Mouse (Mus musculus): ENCODE measurements at regions not wholly inside any gene's neighbourhood (a gene's known extent, or its start where the extent isn't known, plus 50 kb on each side); places are given as distances from the start of the nearest gene placed in this dataset.
A peak's percentile ranks its signal among the peaks of the same experiment; 100 is the strongest.

DNA sequence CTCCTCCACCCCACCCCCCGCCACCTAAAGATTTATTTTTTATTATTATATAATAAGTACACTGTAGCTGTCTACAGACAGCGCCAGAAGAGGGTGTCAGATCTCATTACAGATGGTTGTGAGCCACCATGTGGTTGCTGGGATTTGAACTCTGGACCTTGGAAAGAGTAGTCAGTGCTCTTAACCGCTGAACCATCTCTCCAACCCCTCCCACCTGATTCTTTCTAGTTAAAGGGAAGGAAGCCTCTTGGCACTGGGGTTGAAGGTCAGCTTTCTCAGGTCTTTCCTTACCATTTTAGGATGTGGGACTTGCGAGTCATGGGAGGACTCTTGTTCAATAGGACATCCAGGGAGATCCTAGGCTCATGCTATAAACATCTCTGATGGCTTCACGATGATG is 54.7 kb downstream of the Hes1 start:
- no peak for DNase-seq (ENCODE audit: low spot score in 2 of 2)

DNA sequence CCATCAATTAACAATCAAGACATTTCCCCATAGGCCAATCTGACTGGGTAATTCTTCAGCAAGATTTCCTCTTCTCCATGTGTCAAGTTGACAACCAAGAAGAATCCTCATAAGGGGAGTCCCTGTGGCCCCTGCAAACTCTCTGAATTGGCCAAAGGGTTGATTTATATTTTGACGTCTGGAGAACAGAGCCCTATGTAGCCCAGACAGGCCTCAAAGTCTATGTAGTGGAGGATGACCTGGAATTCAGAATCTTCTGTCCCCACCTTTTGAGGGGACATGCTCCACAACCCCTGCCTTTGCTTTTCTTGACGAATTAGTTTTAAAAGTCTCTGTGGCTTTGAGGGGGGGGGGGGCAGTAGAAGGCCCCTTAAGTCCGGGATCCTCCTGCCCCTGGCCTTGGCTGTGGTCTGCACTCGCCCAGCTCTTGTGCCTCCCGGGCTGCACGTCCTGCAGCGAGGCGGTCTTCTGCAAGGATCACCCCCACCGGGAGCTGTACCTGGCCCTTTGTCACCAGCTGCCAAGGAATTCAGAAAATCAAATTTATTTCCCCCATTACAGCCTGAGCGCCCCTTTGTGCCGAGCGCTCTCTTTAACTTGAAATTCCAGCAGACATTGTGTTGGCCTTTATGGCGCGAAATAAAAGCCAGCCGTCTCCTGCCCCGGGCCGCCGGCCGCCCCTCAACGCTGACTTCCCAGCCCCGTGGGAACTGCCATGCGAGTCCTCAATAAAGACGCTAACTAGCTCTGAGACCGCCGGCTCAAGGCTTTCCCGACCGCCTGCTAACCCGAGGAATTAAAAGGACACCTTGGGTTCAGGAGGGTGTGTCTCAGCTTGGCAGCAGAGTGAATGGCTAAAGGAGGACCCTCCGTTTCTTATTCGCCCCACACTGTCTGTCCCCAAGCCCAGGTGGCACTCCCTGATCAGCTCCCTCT is 56.4 kb downstream of the Hes1 start:
- DNase-seq (ENCODE audit: low spot score in 2 of 2), result no peak

DNA sequence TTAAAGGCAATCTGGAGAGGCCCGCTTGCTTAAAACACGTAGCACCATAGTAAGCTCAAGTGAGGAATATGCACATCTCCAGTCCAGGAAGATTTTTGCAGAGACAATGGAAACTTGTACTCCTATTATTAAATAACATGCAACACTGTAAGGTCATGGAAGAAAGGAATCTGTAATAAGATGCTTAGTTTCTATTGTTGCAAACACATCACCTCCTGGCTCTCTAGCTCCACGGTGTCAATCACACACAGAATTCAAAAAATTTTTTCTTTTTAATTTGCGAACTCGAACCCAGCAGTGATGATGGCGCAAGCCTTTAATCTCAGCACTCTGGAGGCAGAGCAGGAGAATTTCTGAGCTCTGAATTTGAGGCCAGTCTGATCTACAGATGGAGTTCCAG is 57.4 kb downstream of the Hes1 start:
- no peak for DNase-seq (ENCODE audit: low spot score in 2 of 2)

DNA sequence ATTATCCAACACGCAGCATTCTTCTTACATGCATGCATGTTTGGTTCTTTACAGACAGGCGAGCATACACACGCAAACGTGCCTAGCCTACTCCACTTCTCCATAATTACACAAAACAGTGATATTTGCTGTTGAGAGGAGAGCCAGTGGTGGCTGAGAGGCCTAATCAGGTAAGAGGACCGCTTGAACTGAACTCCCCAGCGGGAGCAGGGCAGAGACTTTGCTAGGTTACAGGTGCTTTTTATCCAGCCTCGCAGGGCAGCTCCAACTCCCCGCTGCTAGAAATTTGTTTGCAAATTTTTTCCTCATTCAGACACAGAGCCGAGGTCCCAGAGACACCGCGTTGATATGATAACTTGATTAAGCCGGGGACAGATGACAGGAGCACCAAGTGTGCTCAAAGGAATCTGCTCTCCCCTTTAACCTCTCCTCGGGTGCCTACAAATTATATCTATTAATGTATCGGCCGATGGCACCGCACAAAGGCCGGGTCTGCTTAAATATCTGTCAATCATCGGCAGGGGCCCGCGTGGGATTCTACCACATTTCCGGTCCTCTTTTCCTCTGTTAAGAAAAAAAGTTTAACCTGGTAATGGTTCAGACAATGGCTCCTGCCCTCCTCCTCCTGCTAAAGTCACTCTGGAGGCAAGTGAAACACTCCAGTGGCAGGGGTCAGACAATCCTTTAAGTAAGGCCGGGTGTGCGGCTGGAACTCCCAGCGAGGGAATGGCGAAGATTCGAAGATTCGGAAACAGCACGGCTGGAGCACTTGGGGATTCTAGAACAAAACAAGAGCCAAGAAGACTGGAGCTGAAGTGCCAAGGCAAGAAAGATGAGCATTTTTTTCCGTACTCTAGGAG is 58.3 kb downstream of the Hes1 start:
- DNase-seq (ENCODE audit: low spot score in 2 of 2), result no peak

DNA sequence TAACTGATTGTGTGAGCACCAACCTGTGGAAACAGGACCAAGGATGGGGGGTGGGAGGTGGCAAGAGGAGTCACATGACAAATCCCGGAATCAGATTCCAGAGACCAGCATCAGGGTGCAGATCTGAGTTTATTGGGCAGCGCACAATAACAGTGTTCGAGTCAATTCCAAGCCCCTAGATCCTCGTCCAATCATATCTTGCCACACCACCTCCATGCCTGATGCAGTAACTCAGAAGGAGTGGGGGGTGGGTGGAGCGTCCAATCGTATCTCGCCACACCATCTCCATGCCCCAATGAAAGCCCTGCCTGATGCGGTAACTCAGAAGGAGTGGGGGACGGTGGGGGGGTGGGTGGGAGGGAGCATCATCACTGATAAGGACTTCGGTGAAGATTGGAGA is 62.8 kb downstream of the Hes1 start:
- no peak for DNase-seq (ENCODE audit: low spot score in 2 of 2)

DNA sequence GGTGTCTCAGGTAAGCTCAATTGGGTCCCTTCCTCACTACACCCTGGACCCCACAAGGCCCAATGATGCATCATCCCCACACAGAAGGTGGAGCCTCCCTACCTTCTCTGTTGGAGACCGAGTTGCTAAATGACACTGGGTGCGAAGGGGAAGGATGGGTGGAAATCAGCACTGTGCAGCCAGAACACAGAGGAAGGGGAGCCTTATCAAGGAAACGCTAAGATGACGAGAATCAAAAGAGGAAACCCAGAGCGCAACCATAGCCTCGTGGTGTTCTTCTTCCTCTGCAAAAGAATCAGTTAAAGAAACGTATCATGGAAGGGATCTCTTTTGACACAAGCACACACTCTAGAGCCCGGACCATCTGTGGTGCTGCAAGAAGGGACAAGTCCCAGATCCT is 64.6 kb downstream of the Hes1 start:
- no peak for DNase-seq (ENCODE audit: low spot score in 2 of 2)

DNA sequence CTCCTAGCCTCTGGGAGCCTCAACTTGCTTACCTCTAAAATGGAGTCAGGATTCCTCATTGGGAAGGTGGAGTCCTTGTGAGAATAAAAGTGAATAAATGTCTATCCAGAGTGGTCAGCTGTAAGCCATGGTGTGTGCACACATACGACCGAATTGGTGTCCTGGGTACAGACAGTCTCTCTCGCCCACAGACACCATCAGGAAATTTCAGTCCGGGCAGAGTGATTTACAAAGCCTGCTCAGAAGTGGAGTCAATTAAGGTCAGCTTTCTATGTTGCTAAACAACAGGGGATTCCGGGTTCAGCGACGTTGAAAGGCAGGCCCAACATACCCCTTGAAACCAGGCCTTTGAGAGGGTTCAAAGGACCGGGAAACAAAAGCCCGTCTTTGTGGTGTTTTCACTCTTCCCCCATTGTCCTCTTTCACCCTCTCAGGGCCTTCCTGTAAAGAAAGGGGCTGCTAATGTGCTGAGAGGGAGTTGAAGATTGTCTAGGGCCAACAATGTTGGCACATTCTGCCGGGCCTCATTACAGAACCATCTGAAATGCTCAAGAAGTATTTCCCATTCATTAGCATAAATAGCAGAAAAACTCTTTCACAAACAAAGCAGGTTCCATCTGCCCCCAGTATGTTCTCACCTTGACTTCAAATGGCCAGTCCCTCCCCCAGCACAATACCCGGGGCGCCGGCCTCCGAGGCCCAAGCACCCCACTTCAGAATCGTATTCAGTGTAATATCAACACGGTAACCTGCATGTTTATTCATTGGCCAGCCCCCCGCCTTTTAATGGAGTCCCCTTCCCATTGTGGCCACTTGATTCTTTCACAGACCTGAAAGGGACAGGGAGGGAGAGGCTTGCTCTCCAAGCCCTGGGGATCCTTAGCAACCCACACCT is 65.3 kb downstream of the Hes1 start:
- no peak for DNase-seq (ENCODE audit: low spot score in 2 of 2)

DNA sequence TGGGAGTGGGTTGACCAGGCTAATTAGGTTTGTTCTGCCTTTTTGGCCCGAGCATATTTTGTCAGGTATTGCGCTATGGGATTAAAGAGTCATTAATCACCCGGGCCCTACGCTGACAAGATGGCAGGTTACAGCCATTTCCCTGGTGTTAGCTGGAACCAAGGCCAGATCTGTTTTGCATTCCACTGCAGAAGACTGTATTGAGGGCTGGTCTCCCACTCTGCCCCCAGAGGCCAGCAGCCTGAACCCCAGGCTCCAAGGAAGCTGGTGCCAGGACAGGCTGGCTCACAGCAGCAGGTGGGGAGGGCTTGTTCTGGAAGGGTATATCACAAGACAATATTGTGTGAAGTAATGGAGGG is 65.9 kb downstream of the Hes1 start:
- DNase-seq (ENCODE audit: low spot score in 2 of 2), result no peak

DNA sequence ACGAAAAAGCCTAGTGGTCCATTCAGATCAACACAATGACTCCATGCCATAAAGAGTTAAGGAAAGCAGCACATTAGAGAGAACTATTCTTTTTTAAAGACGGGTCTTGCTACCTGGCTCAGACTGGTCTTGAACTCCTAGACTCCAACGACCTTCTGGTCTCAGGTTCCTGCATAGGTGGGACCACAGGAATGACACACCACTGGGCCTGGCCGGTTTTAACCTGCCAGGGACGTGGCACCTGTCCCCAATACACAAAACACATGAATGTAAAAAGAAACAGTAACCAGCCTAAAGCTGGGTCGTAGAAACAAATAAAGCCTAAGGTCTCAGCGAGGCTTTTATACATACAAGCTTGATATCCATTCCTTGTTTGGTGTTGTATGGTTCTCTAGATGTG is 67.9 kb downstream of the Hes1 start:
- DNase-seq (ENCODE audit: low spot score in 2 of 2), result no peak

DNA sequence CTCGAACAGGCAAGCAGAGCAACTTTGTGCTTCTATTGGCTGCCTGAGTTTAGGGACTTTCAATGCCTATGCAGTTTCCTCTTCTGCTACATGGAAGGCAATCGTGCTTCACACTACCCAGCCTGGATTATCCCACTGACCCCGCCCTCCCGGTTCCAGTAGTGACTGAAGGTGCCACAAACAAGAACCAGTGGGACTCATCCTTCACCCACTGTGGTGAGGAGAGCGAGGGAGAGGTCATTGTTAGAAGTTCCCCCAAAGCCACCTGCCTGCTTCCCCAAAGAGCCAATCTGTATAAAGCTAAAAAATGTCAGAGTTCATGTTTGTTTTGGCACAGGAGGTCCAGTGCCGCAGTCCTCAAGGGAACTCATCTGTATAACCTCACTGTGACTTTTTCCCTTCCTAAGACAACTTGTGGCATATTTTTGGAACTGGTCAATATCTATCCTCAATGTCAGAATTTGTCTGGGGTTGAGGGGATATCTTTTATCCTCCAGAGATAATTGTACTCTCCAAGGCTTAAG is 70.5 kb downstream of the Hes1 start:
- DNase-seq (ENCODE audit: low spot score in 2 of 2), result no peak

DNA sequence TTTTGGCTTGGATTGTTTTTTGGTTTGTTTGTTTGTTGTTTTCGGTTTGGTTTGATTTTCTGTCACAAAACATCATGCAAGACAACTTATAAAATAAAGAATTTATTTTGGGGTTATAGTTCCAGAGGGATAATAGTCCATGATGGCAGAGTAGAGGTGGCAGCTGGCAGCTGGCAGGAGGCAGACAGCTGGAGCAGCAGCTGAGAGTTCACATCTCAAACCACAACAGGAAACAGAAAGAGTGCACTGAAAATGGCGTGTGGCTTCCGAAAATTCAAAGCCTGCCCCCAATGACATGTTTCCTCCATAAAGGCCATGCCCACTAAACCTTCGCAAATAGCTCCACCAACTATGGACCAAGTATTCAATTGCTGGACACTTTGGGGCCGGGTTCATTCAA is 72.7 kb downstream of the Hes1 start:
- DNase-seq (ENCODE audit: low spot score in 2 of 2), result no peak

DNA sequence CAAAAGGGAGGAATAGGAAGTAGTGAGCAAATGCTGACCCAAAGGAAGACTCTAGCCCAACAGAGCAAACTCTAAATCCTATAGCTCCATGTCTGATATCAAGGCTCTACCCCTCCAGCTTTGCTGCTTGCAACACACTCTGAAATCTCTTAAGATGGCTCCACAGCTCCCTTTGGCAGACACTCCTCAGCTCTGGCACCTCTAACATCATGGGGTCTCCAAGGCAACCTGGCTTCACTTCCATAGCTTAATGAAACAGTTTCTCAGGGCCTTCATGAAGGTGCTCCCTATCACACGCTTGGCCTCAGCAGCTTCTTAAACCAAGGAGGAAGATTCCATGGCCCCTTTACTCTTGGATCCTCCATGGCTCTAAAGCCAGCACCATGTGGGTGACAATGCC is 73.6 kb downstream of the Hes1 start:
- DNase-seq (ENCODE audit: low spot score in 2 of 2), result no peak

DNA sequence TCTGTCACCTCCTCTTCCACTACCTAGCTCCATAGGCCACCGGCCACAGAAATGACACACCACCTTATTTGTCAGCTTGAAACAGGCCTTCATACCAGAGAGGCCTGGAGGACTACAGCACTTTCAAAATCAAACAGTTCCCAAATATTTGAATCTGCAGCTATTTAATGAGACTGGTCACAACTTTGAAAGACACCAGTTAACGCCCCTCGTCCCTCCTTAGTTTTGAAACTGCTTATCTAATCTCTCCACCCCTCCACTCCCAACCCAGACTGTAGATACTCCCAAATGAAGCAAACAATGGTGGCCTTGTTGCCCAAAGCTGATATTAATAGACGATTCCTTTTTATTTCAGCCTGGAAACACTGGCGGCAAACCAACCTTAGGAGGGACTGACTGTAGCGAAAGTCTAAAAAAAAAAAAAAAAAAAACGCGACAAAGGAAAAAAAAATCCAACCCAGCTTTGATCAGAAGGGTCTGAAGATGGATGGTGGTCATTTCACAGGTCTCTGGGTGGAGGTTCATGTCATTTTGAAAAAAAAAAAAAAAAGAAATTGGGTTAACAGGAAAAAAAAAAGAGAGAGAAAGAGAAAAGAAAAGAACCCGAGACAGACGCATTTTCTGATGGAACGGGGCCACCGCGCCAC is 80.8 kb downstream of the Hes1 start:
- no peak for DNase-seq (ENCODE audit: low spot score in 2 of 2)

DNA sequence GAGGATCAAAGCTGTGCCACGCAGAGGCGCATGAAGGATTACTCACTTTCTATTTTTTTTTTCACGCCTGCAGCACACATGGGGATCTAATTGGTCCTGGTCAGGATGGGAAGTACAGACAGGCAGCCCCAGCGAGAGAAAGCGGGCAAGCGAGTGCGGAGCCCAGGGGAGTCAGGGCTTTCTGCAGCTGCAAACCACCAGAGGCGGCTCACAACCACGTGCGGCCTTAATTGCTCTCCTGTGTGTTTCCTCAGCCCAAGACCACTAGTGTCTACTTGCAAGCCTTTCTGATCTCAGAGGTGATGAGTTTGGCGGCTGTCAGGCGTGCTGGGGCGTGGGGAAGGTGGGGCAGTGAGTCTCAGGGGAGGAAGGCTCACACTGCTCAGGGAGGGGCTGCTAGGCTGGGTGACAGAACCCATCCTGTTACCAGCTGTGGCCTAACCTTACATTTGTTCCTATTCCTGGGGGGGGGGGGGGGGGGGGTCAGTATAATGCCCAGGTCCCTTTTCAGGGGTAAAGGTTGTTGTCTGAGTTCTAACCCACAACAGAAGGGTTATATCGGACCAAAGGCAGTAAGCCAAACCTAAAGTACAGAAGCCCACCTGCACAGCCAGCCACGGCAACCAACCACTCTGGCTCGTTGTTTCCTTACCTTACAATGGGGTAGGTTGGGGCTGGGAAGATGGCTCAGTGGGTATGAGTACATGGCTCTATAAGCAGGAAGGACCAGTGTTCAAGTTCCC is 81.5 kb downstream of the Hes1 start:
- peak; percentile 15 to 28 for DNase-seq (ENCODE audit: low spot score in 2 of 2)

DNA sequence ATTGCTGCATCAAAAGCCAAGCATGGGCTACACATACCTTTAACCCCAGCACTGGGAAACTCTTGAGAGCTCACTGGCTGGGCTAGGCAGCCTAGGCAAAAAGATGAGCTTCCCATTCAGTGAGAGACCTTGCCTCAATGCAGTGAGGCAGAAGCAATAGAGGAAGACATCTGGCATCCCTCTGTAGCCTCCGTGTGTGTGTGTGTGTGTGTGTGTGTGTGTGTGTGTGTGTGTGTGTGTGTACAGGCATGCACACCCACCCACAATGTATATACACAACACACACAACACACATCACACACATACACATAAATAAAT is 82.0 kb downstream of the Hes1 start:
- no peak for DNase-seq (ENCODE audit: low spot score in 2 of 2)

DNA sequence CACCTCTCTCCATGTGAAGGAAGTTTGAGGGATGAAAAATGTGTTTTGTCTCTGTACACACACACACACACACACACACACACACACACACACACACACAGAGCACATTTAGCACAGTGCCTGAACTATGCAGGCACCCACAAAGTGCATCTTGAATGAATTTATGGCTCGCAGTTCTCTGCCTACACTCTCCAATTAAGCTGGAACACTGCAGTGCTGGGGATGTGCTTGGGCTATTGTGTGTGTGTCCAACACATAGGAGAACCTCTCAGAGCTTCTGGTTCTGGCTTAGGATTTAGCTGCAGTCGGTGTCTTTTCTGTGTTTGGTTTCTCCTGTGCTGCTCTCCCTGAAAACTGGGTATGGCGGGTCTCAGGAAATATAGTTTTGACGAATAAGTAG is 83.1 kb downstream of the Hes1 start:
- DNase-seq (ENCODE audit: low spot score in 2 of 2), result no peak

DNA sequence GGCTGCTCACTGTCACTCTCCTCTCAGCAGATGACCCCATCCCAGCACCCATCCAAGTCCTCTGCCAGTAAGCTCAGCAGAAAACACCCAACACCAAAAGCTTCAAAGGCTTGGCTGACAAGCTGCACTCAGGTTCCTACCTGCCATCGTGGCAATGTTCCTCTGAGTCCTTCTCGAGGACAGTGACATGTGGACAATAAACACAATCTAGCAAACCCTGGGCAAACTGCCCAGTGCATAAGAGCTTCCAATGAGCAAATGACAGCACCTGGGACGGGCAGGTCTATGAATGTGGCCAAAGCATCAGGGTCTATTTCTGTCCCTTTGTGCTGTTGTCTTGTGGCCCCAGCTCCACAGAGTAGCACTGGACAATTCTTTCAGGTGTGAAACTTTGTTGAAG is 86.9 kb downstream of the Hes1 start:
- no peak for DNase-seq (ENCODE audit: low spot score in 2 of 2)

DNA sequence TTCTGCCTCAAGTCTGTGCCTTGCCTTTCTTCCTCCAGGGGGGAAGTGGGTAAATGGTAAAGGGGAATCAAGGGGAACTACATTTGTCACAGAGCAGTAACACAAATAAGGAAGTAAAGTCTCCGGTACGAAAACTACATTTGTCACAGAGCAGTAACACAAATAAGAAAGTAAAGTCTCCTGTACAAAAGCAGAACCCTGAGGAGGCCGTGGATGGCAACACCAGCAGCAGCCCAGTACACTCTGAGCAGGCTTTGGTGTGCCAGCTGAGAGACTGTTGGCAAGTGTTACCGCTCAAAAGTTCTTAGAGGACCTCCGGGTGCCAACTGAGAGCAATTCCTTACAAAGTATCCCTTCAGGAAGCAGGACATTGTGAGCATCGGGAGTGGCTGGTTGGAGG is 90.9 kb downstream of the Hes1 start:
- DNase-seq (ENCODE audit: low spot score in 2 of 2), result no peak

DNA sequence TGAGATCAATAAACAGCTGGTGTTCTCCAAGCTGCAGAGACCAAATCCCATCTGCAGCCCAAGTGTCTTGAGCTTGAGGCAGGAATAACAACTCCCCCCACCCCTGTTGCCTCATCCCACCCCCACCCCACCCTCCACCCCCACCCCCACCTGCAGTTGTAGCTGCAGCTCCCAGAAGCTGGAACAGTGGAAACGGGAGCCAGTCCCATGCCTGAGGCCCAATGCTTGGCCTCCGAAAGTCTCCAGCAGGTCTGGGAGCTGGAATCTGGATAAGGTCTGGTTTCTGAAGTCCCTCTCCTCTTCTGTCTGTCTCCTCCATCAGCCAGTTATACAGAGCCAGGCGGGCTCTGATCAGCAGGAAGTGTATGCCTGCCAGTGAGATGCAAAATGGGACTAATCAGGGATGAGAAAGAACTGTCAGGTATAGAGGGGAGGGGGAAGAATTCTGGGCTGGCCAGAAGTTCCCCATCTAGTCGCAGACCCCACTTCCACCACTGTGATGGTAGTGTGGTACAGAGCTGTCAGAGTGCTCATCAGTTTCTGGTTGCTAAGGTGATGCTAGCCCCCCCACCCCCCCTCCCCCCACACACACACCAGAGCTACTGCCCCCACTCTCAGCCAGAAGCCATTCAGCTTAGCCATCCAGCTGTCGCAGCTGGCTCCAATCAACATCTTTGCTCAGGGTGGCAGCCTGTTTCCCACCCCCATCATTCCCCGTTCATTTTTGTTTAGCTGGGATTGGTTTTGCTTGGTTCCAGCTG is 91.5 kb downstream of the Hes1 start:
- DNase-seq (ENCODE audit: low spot score in 2 of 2), result no peak

DNA sequence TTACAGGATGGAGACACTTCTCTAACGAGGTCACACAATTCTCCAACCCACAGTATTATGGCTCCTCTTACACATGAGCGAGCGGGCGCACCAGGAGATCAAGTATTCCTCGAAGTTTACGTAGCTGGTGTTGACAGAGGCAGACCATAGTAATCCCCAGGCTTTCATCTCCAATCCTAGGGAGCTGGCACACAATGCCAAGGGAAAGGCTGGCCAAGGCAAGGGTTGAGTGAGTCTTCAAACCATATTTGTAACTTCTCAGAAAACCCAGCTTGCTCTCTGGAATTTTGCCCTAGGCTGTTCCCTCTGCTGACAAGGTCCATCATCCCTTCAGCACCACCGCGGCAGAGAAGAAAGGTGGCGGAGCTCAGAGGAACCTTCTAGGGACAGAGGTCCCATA is 94.0 kb downstream of the Hes1 start:
- no peak for DNase-seq (ENCODE audit: low spot score in 2 of 2)
